Mouse (Mus musculus) olfactory bulb, adult 2 months (tissue): ENCODE data around the gene Nadk.

ENCODE experiments used
- CTCF ChIP-seq: fragments of 200-500 bp; IDR thresholded peaks from 2 replicates; pipeline ENCODE4 v1.5.1; 2012; ENCODE audit warnings: low read depth, mild to moderate bottlenecking, low read length, moderate library complexity; ENCODE audit not compliant: insufficient read depth
- POLR2A ChIP-seq: fragments of 200-500 bp; IDR thresholded peaks from 2 replicates; pipeline ENCODE4 v1.6.1; 2012; ENCODE audit warnings: mild to moderate bottlenecking, low read depth, low read length, moderate library complexity; ENCODE audit not compliant: insufficient read depth

GRCm38 (mm10) chr4:155551073-155551472, 11.1 kb upstream of the Nadk start:
- no peak for TF ChIP-seq CTCF
- no peak for TF ChIP-seq POLR2A
